Mouse (Mus musculus): ENCODE measurements around the gene Alas2. TPM values are rescaled to one million over a fixed set of nuclear protein-coding genes. Genes with fewer than 3 reads are reported as not detected.
A peak's percentile ranks its signal among the peaks of the same experiment; 100 is the strongest.

Gene Alas2
- polyA plus RNA-seq, 1 experiment from 2014 or later: 60.9 TPM

DNA sequence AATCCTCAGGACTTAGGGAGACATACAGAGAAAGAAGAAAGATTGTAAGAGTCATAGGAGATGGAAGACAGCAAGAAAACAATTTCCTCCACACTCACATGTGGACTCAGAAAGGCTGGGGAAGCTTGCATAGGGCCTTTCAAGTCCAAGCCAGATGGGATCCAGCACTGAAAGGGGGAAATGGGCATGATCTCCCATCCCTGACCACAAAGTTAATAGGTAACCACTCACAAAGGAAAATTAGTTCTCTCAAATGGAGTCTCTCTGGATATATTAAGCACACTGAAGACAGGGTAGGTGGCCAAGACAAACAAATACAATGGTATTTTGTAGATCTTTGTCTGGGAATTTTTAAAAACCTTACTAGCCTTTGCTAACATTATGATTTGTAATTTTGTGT, 34.7 kb downstream of the Alas2 start:
- no peak for DNase-seq (ENCODE audit: low spot score)
- H3K4me1 ChIP-seq: no peaks in the 10 kb centered on the region

DNA sequence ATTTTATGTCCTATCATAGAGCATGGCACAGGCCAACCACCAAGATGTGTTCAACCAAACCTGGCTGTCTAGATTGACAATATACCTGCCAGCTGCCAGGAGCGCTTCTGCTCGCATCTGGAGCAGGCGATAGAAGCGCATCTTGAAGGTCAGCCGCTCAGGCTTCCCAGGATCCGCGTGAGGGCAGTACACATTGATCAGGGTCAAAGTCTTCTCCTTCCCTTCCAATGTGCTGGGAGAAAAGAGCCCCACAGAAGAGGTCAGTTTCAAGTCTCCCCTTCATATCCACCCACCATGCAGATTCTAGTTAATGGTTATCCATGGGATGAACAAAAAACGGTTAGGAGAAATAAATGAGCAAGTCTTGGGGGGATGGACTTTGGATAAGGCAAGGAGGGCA, 37.9 kb downstream of the Alas2 start:
- H3K9me3 ChIP-seq (replicated peaks): no peaks in the 10 kb centered on the region
- 94% methylated on average over 8 of the region's 8 CpGs for WGBS
- no peaks in the 10 kb centered on the region; the same call in 1 of the 2 replicates for H3K4me1 ChIP-seq
- H3K27ac ChIP-seq (replicated peaks): no peak overlapping the region
- H3K36me3 ChIP-seq: peaks cover 57% of the 10 kb centered on the region
- no peak for DNase-seq (ENCODE audit: low spot score)
- H3K27me3 ChIP-seq (ENCODE audit: low read depth, poor library complexity, severe bottlenecking): peaks cover 17% of the 10 kb centered on the region; the same call in 1 of the 2 replicates
- no peak overlapping the region for H3K4me3 ChIP-seq

More for the DNA sequence above, 34.7 kb downstream of the Alas2 start:
- Histone ChIP-seq H3K27me3 (ENCODE audit: low read depth, poor library complexity, severe bottlenecking) (peaks cover 8% of the 10 kb centered on the region; the same call in 1 of the 2 replicates), H3K36me3 (peaks cover 75% of the 10 kb centered on the region), H3K9me3 (replicated peaks) (no peaks in the 10 kb centered on the region), H3K27ac (replicated peaks) (no peak overlapping the region), H3K4me3 (no peak overlapping the region)

DNA sequence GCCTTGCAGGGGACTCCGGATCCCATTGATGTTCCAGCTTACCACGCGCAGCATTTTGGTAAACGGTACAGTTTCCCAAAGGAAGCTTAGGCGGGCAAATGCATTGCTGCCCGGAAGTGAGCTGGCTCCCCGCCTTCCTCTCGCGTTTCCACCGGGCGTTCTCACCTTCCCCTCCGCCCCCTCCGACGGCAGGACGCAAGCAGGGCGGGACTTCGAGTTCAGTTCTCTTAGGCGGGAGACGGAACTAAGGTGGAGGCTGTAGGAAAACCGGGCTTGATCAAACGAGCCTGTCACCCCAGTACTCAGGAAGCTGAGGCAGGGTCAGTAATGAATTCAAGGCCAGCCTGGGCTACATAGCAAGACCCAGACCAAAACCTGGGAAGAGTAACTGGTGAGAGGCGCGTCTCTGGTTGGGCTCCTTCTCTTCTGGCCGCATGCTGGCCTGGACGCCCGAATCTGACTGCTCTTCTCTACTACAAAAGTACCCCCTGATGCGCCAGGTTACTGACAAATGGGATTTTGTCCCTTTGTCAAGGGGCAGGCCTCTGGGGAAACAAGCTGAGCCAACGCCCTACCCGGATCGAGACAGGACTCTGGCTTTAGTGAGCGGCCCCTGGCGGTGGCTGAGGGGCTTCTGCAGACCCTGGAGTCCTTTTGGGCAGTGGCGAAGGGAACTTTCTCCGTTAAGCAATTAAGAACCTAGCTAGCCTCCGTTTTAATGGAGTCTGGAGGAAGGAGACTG, 41.0 kb downstream of the Alas2 start, which contains the start of gene Pfkfb1:
Gene Pfkfb1 (plus strand): TSS at position 207 of the 742 bp plus-strand sequence.
- no peaks in the 10 kb centered on the region; the same call in 1 of the 2 replicates for H3K4me1 ChIP-seq
- peak within 1 kb of the TSS; percentile 58 for H3K4me3 ChIP-seq
- DNase-seq (ENCODE audit: low spot score): peak; percentile 79
- H3K27ac ChIP-seq (replicated peaks): peak within 1 kb of the TSS; percentile 86
- peaks cover 31% of the 10 kb centered on the region for H3K27me3 ChIP-seq (ENCODE audit: low read depth, poor library complexity, severe bottlenecking)
- no peaks in the 10 kb centered on the region for H3K9me3 ChIP-seq (replicated peaks)
- WGBS: 18% methylated on average over 35 of the region's 35 CpGs
- H3K36me3 ChIP-seq: peaks cover 27% of the 10 kb centered on the region

DNA sequence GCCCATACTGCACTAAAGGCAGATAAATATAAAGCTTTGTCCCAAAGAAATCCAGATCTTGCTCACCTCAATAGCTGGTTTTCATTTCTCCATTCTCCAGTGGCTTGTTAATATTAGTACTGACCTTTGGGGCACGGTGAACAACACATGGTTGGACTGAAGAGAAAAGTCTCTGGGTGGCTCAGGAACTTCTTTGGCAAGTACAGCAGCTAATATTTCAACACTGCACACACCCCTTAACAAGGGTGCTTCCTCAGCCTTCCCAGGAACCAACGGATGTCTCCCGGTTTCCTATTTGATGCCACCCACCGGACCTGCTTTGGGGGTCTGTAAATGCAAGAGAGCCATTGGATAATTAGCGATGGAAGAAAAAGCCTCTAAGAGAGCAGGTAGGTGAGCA, 42.5 kb downstream of the Alas2 start, which contains the start of gene Apex2:
Gene Apex2 (minus strand): TSS at position 173 of the 400 bp plus-strand sequence.
- H3K9me3 ChIP-seq (replicated peaks): no peaks in the 10 kb centered on the region
- peak within 1 kb of the TSS; percentile 86; the same call in 1 of the 2 replicates for H3K27ac ChIP-seq (replicated peaks)
- DNase-seq (ENCODE audit: low spot score): no peak
- no peaks in the 10 kb centered on the region; the same call in 1 of the 2 replicates for H3K4me1 ChIP-seq
- 81% methylated on average over 5 of the region's 5 CpGs for WGBS
- peaks cover 45% of the 10 kb centered on the region for H3K27me3 ChIP-seq (ENCODE audit: low read depth, poor library complexity, severe bottlenecking)
- H3K4me3 ChIP-seq: 0 out of 2 replicates have a peak within 1 kb of the TSS, but pooled peaks have one; percentile 58
- peaks cover 12% of the 10 kb centered on the region for H3K36me3 ChIP-seq

DNA sequence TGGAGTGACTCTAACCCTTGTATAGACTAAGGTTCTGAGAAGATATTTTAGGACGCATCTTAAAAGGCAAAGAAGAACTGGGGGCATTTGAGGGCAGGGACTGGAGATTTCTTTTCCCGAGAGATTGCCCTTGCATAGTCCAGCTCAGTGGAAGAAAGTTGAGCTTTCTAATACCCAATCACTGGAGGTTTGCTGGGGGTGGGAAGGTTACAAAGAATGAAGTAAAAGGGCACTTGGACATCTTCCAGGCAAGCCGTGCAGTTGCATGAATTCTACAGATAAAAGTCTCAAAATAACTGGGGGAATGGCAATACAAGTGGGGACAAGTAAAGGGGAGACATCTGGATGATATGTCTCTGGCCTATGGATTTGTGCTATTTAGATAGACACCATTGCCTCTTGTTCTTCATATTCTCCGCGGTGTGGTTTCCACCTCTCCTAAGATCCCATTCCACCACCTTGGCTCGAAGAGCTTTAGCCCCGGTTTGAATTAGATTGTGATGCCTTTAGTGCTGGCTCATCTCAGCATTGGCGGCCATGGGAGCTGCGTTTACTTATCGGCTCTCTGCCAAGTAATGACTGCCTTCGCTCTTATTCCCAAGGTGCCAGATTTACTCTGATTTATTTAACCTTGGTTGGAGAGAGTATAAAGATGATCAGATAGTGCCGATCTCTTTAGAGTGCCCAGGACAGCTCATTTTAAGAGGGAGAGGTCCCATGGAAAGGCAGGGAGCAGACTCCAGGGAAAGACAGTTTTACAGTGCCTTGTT, 46.3 kb downstream of the Alas2 start:
- DNase-seq (ENCODE audit: low spot score): no peak
- H3K27ac ChIP-seq (replicated peaks): no peak overlapping the region
- no peak overlapping the region for H3K4me3 ChIP-seq
- no peaks in the 10 kb centered on the region for H3K9me3 ChIP-seq (replicated peaks)
- 88% methylated on average over 12 of the region's 12 CpGs for WGBS
- H3K27me3 ChIP-seq (ENCODE audit: low read depth, poor library complexity, severe bottlenecking): peaks cover 39% of the 10 kb centered on the region
- H3K4me1 ChIP-seq: no peaks in the 10 kb centered on the region
- H3K36me3 ChIP-seq: no peaks in the 10 kb centered on the region

DNA sequence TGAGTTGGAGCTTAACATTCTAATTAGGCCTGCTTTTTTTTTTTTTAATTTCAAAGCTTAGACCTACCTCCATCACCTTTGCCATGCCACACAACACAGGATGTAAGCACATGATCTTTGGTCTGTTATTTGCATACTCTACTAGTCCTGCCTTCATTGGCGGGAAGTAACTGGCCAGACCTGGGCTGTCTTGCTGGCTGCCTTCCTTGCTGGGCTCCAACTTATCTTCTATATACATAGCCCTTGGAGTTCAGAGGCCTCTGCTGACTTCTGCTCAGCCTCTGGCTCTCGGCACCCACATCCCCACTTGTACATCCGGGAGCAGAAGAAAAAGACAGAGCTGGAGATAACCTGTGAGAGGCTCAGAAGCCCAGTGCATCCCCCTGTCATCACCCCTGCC, 47.0 kb downstream of the Alas2 start:
- DNase-seq (ENCODE audit: low spot score): no peak
- 87% methylated on average over 3 of the region's 3 CpGs for WGBS
- no peaks in the 10 kb centered on the region for H3K9me3 ChIP-seq (replicated peaks)
- H3K4me3 ChIP-seq: no peak overlapping the region
- no peaks in the 10 kb centered on the region for H3K36me3 ChIP-seq
- peaks cover 37% of the 10 kb centered on the region for H3K27me3 ChIP-seq (ENCODE audit: low read depth, poor library complexity, severe bottlenecking)
- H3K27ac ChIP-seq (replicated peaks): no peak overlapping the region
- no peaks in the 10 kb centered on the region for H3K4me1 ChIP-seq

DNA sequence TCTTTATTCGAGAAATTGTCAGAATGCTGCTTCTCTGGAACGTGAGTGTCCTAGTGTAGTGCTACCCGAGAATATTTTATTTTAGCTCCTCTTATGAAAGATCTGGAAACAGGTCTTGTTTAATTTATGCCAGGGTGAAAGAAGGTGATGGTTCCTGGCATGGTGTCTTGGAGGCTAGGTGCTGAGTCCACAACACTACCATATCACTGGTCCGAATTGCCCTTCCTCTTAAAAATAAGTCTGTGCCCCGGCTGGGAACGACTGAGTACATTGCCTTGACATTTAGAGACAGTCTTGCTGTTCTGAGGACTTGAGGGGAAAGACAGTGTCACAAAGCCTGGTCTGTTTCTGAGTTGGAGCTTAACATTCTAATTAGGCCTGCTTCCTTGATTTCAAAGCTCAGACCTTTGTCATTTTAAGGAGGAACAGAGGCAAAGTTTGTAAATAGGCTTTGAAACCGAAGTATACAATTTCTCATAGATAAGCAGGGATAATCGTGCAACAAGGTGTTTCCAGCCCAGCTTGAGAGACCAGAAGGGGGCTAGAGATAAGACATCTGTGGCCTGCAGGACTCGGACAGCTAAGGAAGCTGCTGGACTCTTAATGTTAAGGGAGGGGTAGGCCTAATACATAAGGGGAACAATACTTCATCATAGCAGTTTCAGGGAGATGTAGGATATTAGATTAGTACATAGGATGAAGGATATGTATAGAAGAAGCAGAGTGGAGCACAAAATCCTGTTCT, 48.0 kb downstream of the Alas2 start:
- Histone ChIP-seq H3K4me1 (no peaks in the 10 kb centered on the region), H3K4me3 (no peak overlapping the region), H3K27ac (replicated peaks) (no peak overlapping the region), H3K36me3 (no peaks in the 10 kb centered on the region), H3K27me3 (ENCODE audit: low read depth, poor library complexity, severe bottlenecking) (peaks cover 37% of the 10 kb centered on the region), H3K9me3 (replicated peaks) (no peaks in the 10 kb centered on the region)
- DNase-seq (ENCODE audit: low spot score): no peak
- WGBS: 86% methylated on average over 9 of the region's 9 CpGs

DNA sequence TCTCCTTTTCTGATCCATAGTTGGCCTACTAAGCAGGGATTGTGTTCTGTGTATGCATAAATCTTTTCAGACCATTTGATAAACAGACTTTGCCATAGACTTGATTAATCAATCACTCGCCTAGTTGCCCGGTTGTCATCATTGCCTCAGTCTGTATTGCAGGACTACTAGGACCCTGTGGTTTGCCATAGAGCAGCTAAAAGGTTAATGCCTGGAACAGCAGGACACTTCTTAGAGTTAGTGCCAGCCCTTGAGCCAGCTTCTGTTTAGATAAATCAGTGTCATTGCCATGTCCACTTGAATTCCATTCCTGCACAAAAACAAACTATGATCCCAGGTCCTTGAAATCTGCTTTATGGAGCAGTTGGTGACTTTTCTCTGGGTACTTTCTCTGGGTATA, 51.7 kb downstream of the Alas2 start:
- Histone ChIP-seq H3K4me3 (no peak overlapping the region), H3K36me3 (no peaks in the 10 kb centered on the region), H3K4me1 (no peaks in the 10 kb centered on the region), H3K9me3 (replicated peaks) (no peaks in the 10 kb centered on the region), H3K27ac (replicated peaks) (no peak overlapping the region), H3K27me3 (ENCODE audit: low read depth, poor library complexity, severe bottlenecking) (peaks cover 16% of the 10 kb centered on the region)
- DNase-seq (ENCODE audit: low spot score): no peak
- 75% methylated on average over 2 of the region's 2 CpGs for WGBS

Small RNA genes within 50 kb of the gene (microRNA-seq; reads per million reads assigned to microRNA genes)
- gene Mir3620: not detected

Other genes starting within 250 kb of the Alas2 start
- gene Tmem29, start 88.2 kb upstream of the Alas2 start, polyA plus RNA-seq (2016; fragmentation: Nextera tagmentation; extraction: Ambion mirVana): 41.5 and 42.2 TPM in 2 replicates
- gene Pfkfb1, start 40.9 kb downstream of the Alas2 start, polyA plus RNA-seq (2016; fragmentation: Nextera tagmentation; extraction: Ambion mirVana): 6.8 and 7.1 TPM in 2 replicates
- gene Apex2, start 42.5 kb downstream of the Alas2 start, polyA plus RNA-seq (2016; fragmentation: Nextera tagmentation; extraction: Ambion mirVana): 26.1 and 26.4 TPM in 2 replicates
- gene Tro, start 110.2 kb downstream of the Alas2 start, polyA plus RNA-seq (2016; fragmentation: Nextera tagmentation; extraction: Ambion mirVana): 34.8 and 44.8 TPM in 2 replicates

All from midbrain, embryonic 10.5 days (tissue).